Mouse (Mus musculus) neural tube, embryonic 10.5 days (tissue): Measurements from ENCODE around the gene Zbtb20.

Experiments
- DNase-seq: peaks from one replicate; pipeline ENCODE4 v3.0.0-alpha.2; 2017; ENCODE audit warnings: low spot score; ENCODE audit errors: extremely low spot score

Gene Zbtb20

DNA sequence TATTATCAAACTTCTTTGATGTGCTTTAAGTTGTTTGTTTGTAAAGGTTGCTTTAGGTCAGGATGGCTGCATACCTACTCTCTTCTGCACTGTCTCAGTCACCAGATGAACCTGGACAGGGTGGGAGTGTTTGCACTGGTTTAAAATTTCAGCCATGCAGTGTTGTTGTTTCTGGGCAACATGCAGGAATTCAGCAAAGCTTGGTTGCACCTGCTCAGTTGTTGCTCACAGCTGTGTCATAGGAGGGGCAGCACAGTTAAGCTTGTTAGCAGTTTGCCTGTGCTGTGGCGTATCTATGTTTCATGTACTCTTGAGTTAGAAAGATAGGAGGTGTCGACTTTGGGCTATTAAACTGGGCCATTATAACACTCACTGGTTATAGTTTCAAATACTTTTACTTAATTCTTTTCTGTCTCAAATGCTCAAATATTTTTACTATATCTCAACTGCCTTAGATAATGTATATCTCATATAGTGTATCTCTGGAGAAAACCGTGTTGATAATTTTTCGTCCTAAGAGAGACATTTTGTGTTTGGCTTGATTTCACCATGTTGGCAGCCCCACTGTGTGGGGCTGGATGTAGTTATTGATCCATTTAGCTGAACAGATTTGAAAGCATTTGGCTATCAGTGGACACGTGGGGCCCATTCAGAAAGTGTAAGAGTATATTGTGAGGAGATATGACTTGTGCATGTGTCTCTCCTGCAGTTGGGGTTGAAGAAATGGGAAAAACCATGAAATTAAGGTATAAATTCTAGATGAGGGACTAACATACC, 197.3 kb downstream of the Zbtb20 start:
- DNase-seq = no peak

DNA sequence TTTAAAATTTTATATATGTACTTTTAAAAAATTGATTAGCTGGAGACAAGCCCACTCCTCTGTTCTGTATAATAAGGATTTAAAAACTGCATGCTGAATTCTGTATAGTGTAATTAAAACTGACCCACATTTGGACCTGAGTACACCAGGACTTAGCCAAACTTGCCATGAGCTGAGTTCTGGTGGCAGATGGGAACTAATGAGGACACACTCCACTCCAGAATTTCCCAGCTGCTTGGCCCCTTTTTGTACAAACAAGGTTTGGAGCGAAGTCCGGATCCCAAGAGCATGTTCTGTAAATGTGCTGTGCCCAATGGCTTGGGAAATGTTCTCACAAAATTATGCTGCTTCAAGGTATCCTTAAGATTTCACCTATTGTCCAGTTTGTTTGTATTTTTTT, 204.7 kb downstream of the Zbtb20 start:
- DNase-seq = no peak

DNA sequence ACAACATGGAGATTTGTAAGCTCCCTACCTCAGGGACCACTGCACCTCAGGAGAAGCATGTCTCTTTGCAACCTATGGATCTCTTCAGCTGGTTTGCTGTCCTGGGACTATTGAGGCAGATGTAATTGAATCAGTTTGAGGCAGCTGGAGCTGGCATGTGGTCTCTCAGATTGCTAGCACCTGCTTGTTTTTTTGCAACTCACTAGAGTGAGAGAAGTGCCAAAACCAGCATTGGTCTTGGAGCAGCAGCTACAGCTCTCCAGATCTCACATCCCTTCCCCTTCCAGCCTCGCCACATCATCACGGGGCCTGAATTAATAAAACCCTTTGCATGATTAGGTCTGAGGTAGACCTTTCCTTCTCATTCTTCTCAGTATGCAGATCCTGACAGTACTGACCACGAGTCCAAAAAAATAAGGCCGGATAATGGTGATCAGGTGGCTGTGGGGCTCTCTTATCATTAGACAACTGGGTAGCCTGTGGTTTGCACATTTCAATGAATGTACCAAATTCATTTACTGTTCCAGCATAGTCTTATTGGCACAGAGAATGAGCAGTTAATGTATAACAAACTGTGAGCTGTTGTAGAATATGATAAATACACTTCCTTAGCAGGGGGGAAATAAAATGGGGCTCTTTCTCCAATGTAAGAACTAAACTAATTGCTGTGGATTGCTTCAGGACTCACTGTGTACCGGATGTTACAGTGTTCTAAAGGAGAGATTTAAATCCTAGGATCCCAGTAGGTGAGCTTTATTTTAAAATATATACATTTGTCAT, 205.4 kb downstream of the Zbtb20 start:
- DNase-seq = no peak

DNA sequence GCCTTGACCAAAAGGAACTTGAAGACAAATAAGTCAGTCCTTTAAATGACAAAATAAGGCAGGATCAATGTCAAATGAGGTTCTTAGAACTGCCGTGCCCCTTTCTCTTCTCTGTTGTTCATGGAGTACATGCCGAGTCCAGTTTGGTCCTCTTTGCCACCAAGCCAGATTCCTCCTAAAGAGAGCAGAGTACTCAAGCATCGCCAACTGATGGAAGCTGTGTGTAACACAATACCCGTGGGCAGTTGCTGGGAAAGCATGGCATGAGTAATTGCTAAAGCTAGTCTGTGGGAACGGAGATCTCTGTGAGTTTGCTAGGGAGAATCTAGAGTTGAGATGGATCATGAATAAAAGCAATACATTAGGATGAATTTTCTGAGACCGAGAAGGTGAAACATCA, 206.3 kb downstream of the Zbtb20 start:
- no peak for DNase-seq

DNA sequence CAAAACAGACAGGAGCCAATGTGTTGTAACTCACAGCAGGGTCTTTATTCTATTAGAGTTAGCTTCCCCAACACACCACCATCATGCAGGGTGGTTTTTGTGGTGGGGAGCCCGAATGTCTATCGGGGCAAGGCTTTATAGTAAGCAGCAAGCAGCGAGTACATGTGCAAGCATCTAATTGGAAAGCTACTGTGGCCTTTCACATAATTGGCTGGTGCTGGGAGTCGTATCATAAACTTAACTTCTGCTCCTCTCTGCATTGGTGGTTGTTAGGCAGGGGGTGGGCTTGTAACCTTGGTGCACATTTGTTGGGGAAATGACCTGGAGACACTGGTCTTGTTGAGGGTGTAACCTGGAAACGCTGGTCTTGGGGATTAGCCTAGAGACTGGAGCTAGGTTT, 207.1 kb downstream of the Zbtb20 start:
- no peak for DNase-seq

DNA sequence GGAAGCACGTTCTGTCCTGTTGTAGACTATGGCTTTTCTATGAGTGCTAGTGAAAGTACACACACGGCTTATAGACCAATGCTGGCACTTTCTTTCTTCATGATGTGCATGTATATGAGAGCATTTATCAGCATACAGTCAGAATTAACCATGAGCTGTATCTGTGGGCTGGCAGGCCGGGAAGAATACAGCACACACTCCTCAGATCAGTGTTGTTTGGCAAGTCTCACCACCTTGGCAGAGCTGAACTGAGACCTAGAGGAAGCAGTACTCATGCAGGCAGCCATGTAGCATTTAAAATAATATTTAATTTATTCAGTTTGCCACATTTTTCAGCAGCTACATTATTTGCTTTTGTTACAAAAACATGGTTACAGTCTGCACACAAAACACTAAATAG, 214.5 kb downstream of the Zbtb20 start:
- DNase-seq = no peak

DNA sequence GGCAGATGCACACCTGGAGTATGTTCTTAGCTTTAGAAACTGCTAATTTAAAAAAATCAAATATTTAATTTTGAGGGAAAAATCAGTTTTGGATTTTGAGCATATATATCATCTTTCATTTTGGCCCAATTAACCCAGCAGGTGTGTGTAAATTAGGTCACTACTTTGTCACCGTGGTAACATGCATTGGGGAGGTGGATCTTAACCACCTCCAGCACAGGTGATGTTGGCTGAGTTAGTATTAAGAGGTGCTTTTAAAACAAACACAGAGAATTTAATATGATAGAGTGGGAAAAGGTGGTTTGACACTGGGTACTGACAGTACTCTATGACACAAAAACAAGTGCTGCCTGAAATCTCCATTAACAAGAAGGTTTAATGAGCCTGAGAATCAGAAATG, 218.5 kb downstream of the Zbtb20 start:
- DNase-seq = no peak

DNA sequence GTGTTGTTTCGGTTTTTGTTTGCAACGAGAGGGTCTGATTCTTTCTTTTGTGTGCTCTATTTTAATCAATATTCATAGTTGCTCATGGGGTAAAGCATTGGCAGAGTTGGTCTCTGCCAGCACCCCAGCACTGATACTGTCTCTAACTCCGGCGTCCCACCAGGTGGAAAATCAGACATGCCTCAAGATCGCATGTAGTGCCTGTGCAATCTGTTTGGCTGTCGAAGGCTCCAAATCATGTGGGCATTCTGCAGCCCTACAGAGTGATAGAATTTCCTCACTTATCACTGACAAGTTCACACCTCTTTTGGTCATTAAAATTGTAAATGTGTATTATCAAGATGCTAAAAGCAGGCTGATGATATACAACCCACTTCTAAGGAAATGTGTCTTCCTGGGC, 219.1 kb downstream of the Zbtb20 start:
- DNase-seq = no peak

DNA sequence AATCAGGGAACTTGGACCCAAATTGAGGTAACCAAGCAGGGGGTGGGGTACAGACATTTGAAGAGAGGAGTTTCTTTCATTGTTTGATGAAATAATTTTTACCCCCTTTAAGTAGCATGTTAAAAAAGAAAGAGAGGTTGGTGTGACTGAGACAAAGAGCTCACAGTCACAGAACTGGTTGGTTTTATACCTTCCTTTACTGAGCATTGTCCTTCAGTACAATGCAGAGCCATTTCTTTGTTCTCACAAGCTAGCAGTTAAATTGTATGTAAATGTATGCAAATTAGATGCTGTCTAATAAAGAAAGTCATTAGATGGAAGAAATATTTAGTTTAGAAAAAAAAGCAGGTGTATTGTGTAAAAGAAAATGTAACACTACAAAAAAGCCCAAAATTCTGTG, 220.4 kb downstream of the Zbtb20 start:
- DNase-seq = no peak

DNA sequence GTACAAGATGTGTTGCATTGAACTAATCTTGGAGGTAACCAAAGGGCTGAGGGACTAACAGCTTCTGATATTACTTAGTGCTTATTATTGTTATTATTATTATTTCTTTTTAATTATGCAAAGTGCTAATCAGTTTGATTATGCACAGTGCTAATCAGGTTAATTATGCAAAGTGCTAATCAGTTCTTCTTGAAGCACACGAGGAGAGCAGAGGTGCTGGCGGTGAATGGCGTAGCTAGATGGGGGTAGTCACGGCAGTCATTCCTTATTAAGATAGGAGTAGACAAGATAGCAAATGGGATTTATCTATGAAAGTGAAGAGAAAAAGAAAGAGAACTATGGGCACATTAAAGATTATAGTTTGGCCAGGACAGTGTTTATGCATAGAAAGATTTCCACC, 222.5 kb downstream of the Zbtb20 start:
- no peak for DNase-seq

DNA sequence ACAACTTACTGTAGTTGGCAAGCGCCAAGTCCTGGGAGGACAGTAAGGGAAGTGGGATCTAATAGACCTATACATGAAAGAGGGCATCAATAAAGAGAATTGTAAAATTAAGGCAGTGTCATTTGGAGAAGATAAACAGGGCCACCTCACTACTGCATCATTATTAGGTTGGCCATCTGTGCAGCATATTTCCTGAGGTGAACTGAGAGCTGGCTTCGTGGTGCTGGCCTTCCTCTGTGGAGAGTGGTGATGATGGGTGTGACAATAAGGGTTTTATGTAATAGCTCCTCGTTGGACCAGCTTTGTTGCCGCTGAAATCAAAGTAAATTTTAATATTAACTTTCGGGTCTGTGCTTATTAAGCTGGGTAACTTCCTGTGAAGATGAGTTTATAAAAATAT, 223.0 kb downstream of the Zbtb20 start:
- DNase-seq = no peak

DNA sequence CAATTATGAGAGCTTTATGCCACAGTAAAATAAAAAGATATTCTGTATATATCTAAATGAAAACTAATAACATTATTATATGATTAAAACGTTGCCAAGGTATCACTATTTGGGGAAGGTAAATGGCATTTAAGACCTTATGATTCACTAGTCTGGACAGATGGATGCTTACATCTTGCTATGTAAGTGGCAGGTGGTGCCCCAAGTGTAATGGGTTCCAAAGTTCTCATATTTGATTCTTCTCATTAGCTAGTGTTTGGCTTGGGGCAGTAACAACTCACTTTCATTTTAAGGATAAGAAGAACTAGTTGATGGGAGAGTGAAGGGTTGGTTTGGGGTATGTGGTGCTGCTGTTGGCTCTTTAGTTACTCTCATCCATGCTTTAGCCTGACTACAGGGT, 235.6 kb downstream of the Zbtb20 start:
- DNase-seq = no peak

DNA sequence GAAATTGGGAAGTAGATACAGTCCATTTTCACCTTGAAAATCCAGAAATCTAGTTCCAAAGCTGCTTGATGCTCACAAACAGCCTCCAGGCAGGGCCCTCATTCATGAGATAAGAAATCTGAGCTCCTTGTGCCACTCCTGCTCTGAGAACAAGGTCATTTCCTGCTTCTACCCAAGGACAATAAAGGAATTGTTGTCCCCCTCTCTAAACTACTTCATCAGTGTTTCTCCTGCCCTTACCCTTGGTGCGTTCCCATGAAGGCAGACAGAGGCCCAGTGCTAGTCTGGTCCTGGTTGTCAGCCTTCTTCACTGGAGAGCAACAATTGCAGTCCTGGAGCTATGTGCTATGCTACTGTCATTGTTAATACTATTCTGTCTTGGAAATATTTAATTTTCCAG, 238.3 kb downstream of the Zbtb20 start:
- DNase-seq = no peak

DNA sequence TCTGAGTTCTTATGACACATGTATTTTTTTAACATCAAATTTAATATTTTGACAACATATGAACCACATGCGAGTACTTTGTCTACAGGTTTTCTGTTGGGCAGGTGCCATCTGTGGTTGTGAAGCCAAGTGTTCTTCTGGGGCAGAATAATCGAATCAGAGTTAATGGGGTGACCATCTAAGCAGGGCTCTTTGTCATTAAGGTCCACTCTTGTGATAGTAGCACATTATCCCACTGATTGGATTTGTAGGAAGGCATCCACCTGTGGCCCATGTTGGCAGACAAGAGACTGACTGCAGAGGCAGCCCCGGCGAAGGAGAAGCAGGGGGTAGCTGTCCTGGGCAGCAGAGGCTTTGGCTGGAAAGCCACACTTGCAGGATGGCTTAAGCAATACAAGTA, 254.3 kb downstream of the Zbtb20 start:
- DNase-seq = no peak

DNA sequence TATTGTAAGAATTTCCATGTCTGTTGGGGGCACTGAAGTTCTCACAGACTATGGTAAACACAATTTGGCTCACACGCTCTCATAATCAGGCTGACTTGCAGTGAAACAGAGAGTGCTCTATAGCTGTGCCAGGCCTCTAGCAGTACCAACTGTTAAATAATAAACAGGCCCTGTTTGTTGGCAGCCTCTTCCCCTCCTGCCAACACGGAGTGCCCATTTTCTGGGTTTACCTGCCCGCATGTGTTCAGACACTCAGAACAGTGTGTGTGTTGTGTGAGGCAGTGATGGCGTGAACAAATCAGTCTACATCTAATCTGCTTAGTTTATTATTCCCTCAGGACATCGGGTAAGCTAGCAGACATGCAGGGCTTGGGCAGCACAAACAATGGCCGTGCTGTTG, 254.9 kb downstream of the Zbtb20 start:
- DNase-seq = no peak

DNA sequence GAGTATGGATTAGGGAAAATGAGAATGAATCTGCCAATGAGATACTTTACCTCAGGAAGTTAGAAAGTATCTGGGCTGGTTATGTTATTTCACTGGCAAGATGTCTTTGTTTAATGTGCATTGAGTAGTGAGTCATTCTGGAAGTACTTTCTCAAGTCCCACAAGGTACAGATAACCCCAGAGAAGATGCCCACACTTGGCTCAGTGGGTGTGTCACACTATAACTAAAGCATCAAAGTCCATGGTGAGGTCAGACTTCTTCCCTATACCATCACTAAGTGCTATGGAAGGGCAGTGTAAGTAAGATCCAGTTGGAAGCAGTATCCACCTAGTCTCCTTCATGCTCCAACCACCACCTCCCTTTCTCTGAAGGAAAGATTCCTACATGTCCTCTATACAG, 255.4 kb downstream of the Zbtb20 start:
- no peak for DNase-seq

DNA sequence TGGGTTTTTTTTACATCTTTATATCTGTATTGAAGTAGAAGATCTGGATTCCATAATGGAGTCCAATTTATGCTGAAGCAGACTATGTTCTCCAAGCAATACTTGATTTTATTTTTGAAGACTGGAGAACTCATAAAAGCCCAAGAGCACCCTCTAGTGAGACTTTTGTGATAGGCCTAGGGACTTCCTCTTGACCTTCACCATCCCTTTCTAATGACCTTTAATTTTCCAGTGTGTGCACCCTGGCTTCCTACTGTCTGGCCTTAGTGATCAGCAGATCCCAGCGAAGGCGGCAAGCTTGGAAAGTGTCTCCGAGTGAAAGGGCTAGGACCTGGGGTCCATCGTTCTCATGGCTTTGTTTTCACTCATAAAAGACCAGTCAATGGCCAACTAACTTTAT, 292.8 kb downstream of the Zbtb20 start:
- no peak for DNase-seq

DNA sequence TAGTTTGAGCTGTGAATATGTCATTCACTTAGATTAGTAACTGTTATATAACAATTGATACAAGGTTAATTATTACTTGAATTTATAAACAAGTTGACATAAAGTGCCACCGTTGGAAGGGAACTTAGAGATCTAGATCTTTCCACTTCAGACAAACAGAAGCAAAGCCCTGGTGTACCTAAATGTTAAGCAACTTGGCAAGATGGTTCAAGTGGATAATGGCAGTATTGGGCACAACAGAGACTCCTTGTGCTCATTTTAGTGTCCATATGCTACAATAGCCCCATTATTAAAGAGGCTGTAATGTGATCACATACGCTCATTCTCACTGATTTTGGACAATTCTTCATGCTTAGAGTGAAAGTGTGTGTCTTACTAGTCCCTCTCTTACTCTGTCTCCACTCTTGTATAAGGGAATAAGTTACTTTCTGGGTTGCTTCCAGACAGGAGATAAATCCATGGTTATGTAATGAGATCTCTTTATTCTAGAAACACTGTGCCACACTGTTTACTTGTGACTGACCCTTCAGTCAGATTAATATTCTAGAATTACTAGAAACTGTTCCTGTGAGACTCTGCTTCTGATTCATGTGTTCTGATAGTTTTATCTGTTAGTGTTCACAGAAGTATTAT, 293.7 kb downstream of the Zbtb20 start:
- no peak for DNase-seq

DNA sequence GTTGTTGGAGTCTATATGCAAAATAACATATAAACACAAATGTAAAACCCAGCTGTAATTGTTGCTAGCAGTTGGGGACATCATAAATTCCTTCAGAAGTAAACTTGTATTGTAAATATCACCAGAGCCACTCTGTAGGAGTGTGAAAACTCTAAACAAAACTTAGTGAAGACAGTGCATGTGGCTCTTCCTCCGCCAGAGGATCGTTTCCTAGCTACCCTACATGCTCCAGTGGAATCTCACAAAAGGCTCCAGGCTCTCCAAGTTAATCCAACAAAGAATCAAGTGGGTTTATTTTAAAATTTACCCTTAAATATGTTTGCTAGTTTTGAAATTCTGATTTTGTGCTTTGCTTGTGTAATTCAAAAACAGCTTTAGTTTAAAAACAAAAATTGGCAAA, 296.5 kb downstream of the Zbtb20 start:
- no peak for DNase-seq

DNA sequence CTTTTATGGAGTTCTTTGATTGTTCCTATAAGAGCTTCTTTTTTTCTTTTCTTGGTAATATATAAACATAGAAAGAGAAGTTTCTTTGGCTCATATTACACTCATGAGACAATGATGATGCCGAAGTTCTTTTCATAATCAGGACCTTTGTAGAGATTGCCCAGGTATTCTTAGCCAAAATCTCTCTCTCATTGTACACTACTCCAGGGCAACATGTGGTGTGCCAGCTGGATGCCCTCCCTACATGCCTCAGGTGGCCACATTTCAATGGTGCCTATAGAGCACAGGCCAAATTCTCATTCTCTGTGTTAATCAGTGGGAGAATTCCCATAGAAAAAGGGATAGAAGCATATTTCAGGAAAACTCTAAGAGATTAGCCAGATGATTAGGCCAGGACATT, 297.2 kb downstream of the Zbtb20 start:
- no peak for DNase-seq

DNA sequence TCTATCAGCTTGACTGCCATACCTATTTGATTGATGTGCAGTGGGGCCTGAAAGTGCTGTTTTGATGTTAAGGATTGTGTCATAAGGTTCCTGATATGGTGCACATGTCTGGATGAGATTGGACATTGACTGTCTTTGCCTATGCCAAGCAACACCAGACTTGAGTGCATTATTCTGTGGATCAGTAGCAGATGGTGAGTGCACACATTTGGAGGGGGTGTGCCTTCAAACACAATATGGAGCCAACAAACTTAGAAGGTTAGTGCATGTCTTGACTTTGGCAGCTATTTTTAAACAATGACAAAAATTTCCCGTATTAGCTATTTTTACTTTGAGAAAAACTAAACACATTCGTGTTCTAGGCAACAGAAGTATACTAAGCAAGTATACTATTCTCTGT, 299.1 kb downstream of the Zbtb20 start:
- no peak for DNase-seq

DNA sequence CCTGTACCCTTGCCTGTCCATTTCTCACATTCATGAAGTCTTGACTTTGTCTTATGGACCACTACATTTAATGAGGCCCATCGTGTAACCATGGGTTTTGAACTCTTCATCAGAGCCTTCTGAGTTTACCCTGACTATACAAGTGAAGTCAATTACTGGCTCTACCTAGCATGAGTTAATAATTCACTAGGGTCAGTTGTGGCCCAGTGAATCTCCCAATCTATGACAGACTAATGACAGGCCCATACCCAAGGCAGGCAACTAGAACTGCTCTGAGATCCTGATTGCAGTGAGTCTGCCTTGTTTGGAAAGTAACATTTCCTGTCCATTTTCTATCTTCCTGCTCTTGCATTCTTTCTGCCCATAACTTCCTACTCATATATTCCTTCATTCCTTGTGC, 305.4 kb downstream of the Zbtb20 start:
- no peak for DNase-seq

DNA sequence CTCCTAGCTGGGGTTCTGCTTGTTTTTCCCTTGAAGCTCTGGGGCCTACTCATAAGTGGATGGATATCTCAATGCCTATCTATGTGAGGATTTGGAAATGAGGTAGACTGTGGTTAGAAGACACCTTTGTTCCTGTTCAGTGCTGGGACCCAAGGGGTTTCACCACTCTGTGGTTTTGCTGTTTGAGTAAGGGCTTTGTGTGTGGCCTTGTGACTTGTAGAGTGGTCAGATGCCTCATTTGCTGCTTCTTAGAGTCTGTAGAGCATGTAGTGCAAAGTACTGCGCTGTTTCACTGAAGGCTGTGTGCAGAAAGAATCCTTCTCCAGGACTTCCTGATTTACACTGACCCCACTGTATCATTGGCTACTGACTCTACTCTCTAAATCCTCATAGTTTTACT, 314.7 kb downstream of the Zbtb20 start:
- no peak for DNase-seq
